Comparison of ENCODE assay signal across 8 mouse cellular contexts in genomic region chrX:94121866-94122708, GRCm38 (mm10). TPM values are rescaled to one million over a fixed set of nuclear protein-coding genes. Genes with fewer than 3 reads are reported as not detected.
DNase-seq lines count a peak whose midpoint lies in the region; ATAC-seq and TF ChIP-seq lines count a peak whose summit lies in the region.

No protein-coding gene starts in this region.

- no peaks in the 10 kb centered on the region for H3K4me1 ChIP-seq in embryonic facial prominence, embryonic 12.5 days
- peaks cover 4% of the 10 kb centered on the region; the same call in 1 of the 2 replicates for H3K4me1 ChIP-seq in kidney, adult 2 months (ENCODE audit: control insufficient read depth, insufficient read depth, low read length)
- H3K4me1 ChIP-seq in limb, embryonic 12.5 days (replicated peaks), result no peaks in the 10 kb centered on the region
- no peaks in the 10 kb centered on the region for H3K4me1 ChIP-seq in midbrain, embryonic 14.5 days (ENCODE audit: control insufficient read depth, insufficient read depth, low read length)

- peak overlapping the region; percentile 91 for H3K9ac ChIP-seq in embryonic facial prominence, embryonic 12.5 days
- peak overlapping the region; percentile 96 for H3K9ac ChIP-seq in limb, embryonic 12.5 days (replicated peaks)
- H3K9ac ChIP-seq in midbrain, embryonic 14.5 days (replicated peaks; ENCODE audit: low read length), result peak overlapping the region; percentile 90

- WGBS in embryonic facial prominence, embryonic 12.5 days, result 17% methylated on average over 42 of the region's 65 CpGs
- under 1% methylated on average over 35 of the region's 65 CpGs for WGBS in kidney, adult 2 months
- 19% methylated on average over 65 of the region's 65 CpGs for WGBS in limb, embryonic 12.5 days
- 24% methylated on average over 56 of the region's 65 CpGs for WGBS in midbrain, embryonic 14.5 days

- H3K9me3 ChIP-seq in embryonic facial prominence, embryonic 12.5 days, result no peaks in the 10 kb centered on the region
- H3K9me3 ChIP-seq in limb, embryonic 12.5 days, result no peaks in the 10 kb centered on the region
- no peaks in the 10 kb centered on the region for H3K9me3 ChIP-seq in midbrain, embryonic 14.5 days (ENCODE audit: control insufficient read depth, low read length)

- peak overlapping the region; percentile 56 for H3K4me3 ChIP-seq in embryonic facial prominence, embryonic 12.5 days
- peak overlapping the region; percentile 82 for H3K4me3 ChIP-seq in kidney, adult 2 months (ENCODE audit: insufficient read depth, low read depth, low read length)
- peak overlapping the region; percentile 58 for H3K4me3 ChIP-seq in limb, embryonic 12.5 days (replicated peaks)
- peak overlapping the region; percentile 55 for H3K4me3 ChIP-seq in midbrain, embryonic 14.5 days (replicated peaks; ENCODE audit: low read depth, low read length)

- H3K27me3 ChIP-seq in embryonic facial prominence, embryonic 12.5 days, result peaks cover 21% of the 10 kb centered on the region
- H3K27me3 ChIP-seq in kidney, adult 2 months (replicated peaks; ENCODE audit: control insufficient read depth, insufficient read depth, low read length), result no peaks in the 10 kb centered on the region
- H3K27me3 ChIP-seq in limb, embryonic 12.5 days, result peaks cover 56% of the 10 kb centered on the region
- peaks cover 13% of the 10 kb centered on the region; the same call in 1 of the 2 replicates for H3K27me3 ChIP-seq in midbrain, embryonic 14.5 days (ENCODE audit: control insufficient read depth, insufficient read depth, low read length)

- H3K27ac ChIP-seq in embryonic facial prominence, embryonic 12.5 days, result peak overlapping the region; percentile 100
- peak overlapping the region; percentile 100 for H3K27ac ChIP-seq in kidney, adult 2 months (ENCODE audit: insufficient read depth, low read depth, low read length)
- peak overlapping the region; percentile 100 for H3K27ac ChIP-seq in limb, embryonic 12.5 days
- H3K27ac ChIP-seq in midbrain, embryonic 14.5 days (replicated peaks; ENCODE audit: low read depth, low read length), result peak overlapping the region; percentile 99

- peak; percentile 86 for ATAC-seq in embryonic facial prominence, embryonic 12.5 days (ENCODE audit: insufficient number of reproducible peaks, insufficient read depth, low FRiP score, low TSS enrichment)
- peak; percentile 87 for ATAC-seq in limb, embryonic 12.5 days (ENCODE audit: insufficient number of reproducible peaks, insufficient read depth, low FRiP score, low TSS enrichment, low read depth)
- ATAC-seq in midbrain, embryonic 14.5 days (ENCODE audit: low FRiP score, low TSS enrichment), result peak; percentile 90

- TF ChIP-seq CTCF in kidney, adult 2 months (conservative IDR thresholded peaks at IDR 0.05; ENCODE audit: insufficient read depth, insufficient read length, low read depth, low read length), result peak; percentile 22; the same call in 1 of the 2 replicates

- peak; percentile 81 for DNase-seq in 3T3-L1 (ENCODE audit: low read depth, low spot score)
- peak; percentile 88 to 91 for DNase-seq in adrenal gland, postnatal 36 days
- peak; percentile 82 to 91 for DNase-seq in heart, adult 18-20 months
- DNase-seq in kidney, adult 2 months, result peak; percentile 91
- peak; percentile 92 for DNase-seq in midbrain, embryonic 14.5 days
- DNase-seq in spleen, adult 12 weeks (ENCODE audit: low spot score), result peak; percentile 75

- no peaks in the 10 kb centered on the region for H3K36me3 ChIP-seq in embryonic facial prominence, embryonic 12.5 days
- H3K36me3 ChIP-seq in kidney, adult 2 months (ENCODE audit: control insufficient read depth, insufficient read depth, low read length), result no peaks in the 10 kb centered on the region
- H3K36me3 ChIP-seq in limb, embryonic 12.5 days, result no peaks in the 10 kb centered on the region
- H3K36me3 ChIP-seq in midbrain, embryonic 14.5 days (ENCODE audit: control insufficient read depth, insufficient read depth, low read length), result no peaks in the 10 kb centered on the region

- peak; percentile 53 for TF ChIP-seq POLR2A in kidney, adult 2 months (IDR thresholded peaks at IDR 0.05; ENCODE audit: low read depth, low read length)

- peak overlapping the region; percentile 72 for H3K4me2 ChIP-seq in embryonic facial prominence, embryonic 12.5 days (replicated peaks)
- peak overlapping the region; percentile 73 for H3K4me2 ChIP-seq in limb, embryonic 12.5 days
- H3K4me2 ChIP-seq in midbrain, embryonic 14.5 days (ENCODE audit: low read length), result peak overlapping the region; percentile 70

RNA-seq across cellular contexts. Expression of gene Zfx, which starts 1.4 kb away (rescaled TPM):
- 10 to 100 TPM; 32.3 to 36.2 TPM for total RNA-seq in adrenal gland, postnatal 36 days (2021)
- polyA plus RNA-seq in embryonic facial prominence, embryonic 12.5 days (2016; fragmentation: Nextera tagmentation; extraction: Ambion mirVana), result 27.9 and 31.2 TPM in 2 replicates
- 10 to 100 TPM; 22.3 to 23.9 TPM for total RNA-seq in heart, adult 18-20 months (2021)
- 4.2 and 5.4 TPM in 2 replicates for polyA plus RNA-seq in kidney, adult 2 months (2012; rRNA removed)
- polyA plus RNA-seq in limb, embryonic 12.5 days (2016; fragmentation: Nextera tagmentation; extraction: Ambion mirVana), result 33.0 and 34.0 TPM in 2 replicates
- polyA plus RNA-seq in midbrain, embryonic 14.5 days (2014; fragmentation: Nextera tagmentation; extraction: Ambion mirVana), result 25.7 and 31.3 TPM in 2 replicates

Comparison
In these comparisons a context has a peak if more than half of its experiments do, and no peak if none do; other contexts are left out.
1. Peak in every context shown above with its lines: DNase-seq, ATAC-seq, H3K4me3 ChIP-seq and H3K27ac ChIP-seq.